13 mouse cellular contexts compared by ENCODE assay signal in genomic region chr1:39700599-39701273, GRCm38 (mm10). TPM values are rescaled to one million over a fixed set of nuclear protein-coding genes. Genes with fewer than 3 reads are reported as not detected.
A peak's percentile ranks its signal among the peaks of the same experiment; 100 is the strongest.
DNase-seq lines count a peak whose midpoint lies in the region; ATAC-seq lines count a peak whose summit lies in the region.
"Had no signal": no experiment of that assay in that cellular context is flagged by ENCODE, and none has a peak within 500 bp of the region (broad histone marks: within the 10 kb centered on the region; RNA-seq: fewer than 3 reads in every experiment).

No protein-coding gene starts in this region.

- 18% methylated on average over 7 of the region's 7 CpGs for WGBS in kidney, embryonic 16.5 days
- 7% methylated on average over 7 of the region's 7 CpGs for WGBS in forebrain, embryonic 15.5 days
- 10% methylated on average over 7 of the region's 7 CpGs for WGBS in midbrain, embryonic 13.5 days
- WGBS in intestine, embryonic 16.5 days, result 39% methylated on average over 7 of the region's 7 CpGs

- peak; percentile 60; the same call in 1 of the 2 replicates for ATAC-seq in kidney, embryonic 16.5 days (ENCODE audit: low FRiP score, low TSS enrichment)
- ATAC-seq in forebrain, embryonic 15.5 days (replicated peaks), result peak; percentile 34; the same call in 1 of the 2 replicates
- 0 out of 2 replicates have a peak, but pooled peaks have one; percentile 21 for ATAC-seq in midbrain, embryonic 13.5 days
- ATAC-seq in intestine, embryonic 16.5 days, result no peak

- 0 out of 2 replicates have a peak overlapping the region, but pooled peaks have one; percentile 14 for H3K4me2 ChIP-seq in kidney, embryonic 16.5 days (replicated peaks; ENCODE audit: low read depth, low read length)
- no peak overlapping the region for H3K4me2 ChIP-seq in forebrain, embryonic 15.5 days (replicated peaks)
- H3K4me2 ChIP-seq in midbrain, embryonic 13.5 days (replicated peaks), result peak overlapping the region; percentile 29
- H3K4me2 ChIP-seq in intestine, embryonic 16.5 days (ENCODE audit: low read depth, low read length), result no peak overlapping the region

- H3K27ac ChIP-seq in kidney, embryonic 16.5 days (ENCODE audit: low read length), result peak overlapping the region; percentile 78
- H3K27ac ChIP-seq in forebrain, embryonic 15.5 days (replicated peaks), result peak overlapping the region; percentile 39
- H3K27ac ChIP-seq in midbrain, embryonic 13.5 days, result peak overlapping the region; percentile 63
- H3K27ac ChIP-seq in intestine, embryonic 16.5 days (ENCODE audit: low read length), result no peak overlapping the region
- H3K27ac ChIP-seq: liver, embryonic 14.5 days had no signal

- no peak overlapping the region for H3K4me3 ChIP-seq in kidney, embryonic 16.5 days (ENCODE audit: low read length)
- no peak overlapping the region for H3K4me3 ChIP-seq in forebrain, embryonic 15.5 days
- no peak overlapping the region for H3K4me3 ChIP-seq in midbrain, embryonic 13.5 days (replicated peaks)
- H3K4me3 ChIP-seq in intestine, embryonic 16.5 days (ENCODE audit: low read length), result no peak overlapping the region

- H3K9me3 ChIP-seq in kidney, embryonic 16.5 days (ENCODE audit: low read length), result no peaks in the 10 kb centered on the region
- no peaks in the 10 kb centered on the region for H3K9me3 ChIP-seq in forebrain, embryonic 15.5 days
- H3K9me3 ChIP-seq in midbrain, embryonic 13.5 days, result no peaks in the 10 kb centered on the region
- H3K9me3 ChIP-seq in intestine, embryonic 16.5 days (ENCODE audit: control insufficient read depth, low read length), result no peaks in the 10 kb centered on the region

- H3K36me3 ChIP-seq in kidney, embryonic 16.5 days (ENCODE audit: insufficient read depth, low read length), result no peaks in the 10 kb centered on the region
- no peaks in the 10 kb centered on the region for H3K36me3 ChIP-seq in forebrain, embryonic 15.5 days
- no peaks in the 10 kb centered on the region for H3K36me3 ChIP-seq in midbrain, embryonic 13.5 days
- H3K36me3 ChIP-seq in intestine, embryonic 16.5 days (ENCODE audit: control insufficient read depth, insufficient read depth, low read length), result no peaks in the 10 kb centered on the region

- no peaks in the 10 kb centered on the region for H3K27me3 ChIP-seq in kidney, embryonic 16.5 days (ENCODE audit: insufficient read depth, low read length)
- no peaks in the 10 kb centered on the region for H3K27me3 ChIP-seq in forebrain, embryonic 15.5 days
- no peaks in the 10 kb centered on the region for H3K27me3 ChIP-seq in midbrain, embryonic 13.5 days
- H3K27me3 ChIP-seq in intestine, embryonic 16.5 days (replicated peaks; ENCODE audit: control insufficient read depth, insufficient read depth, low read length), result no peaks in the 10 kb centered on the region

- H3K4me1 ChIP-seq in kidney, embryonic 16.5 days (ENCODE audit: insufficient read depth, low read length), result peaks cover 52% of the 10 kb centered on the region
- H3K4me1 ChIP-seq in forebrain, embryonic 15.5 days, result peaks cover 25% of the 10 kb centered on the region
- H3K4me1 ChIP-seq in midbrain, embryonic 13.5 days (replicated peaks), result peaks cover 35% of the 10 kb centered on the region
- H3K4me1 ChIP-seq in intestine, embryonic 16.5 days (ENCODE audit: control insufficient read depth, insufficient read depth, low read length), result peaks cover 22% of the 10 kb centered on the region

- no peak for DNase-seq in kidney, adult 18-20 months
- peak; percentile 54 for DNase-seq in embryo, embryonic 9.5 days (ENCODE audit: extremely low spot score)
- DNase-seq in cerebellum, adult 11-12 months, result no peak
- no peak for DNase-seq in cerebellum, adult 9-11 months
- DNase-seq: adrenal gland, adult 8-10 months; cerebellum, adult 9-10 months; kidney, adult 9 months had no signal

- H3K9ac ChIP-seq in kidney, embryonic 16.5 days (replicated peaks; ENCODE audit: low read length), result peak overlapping the region; percentile 49; the same call in 1 of the 2 replicates
- no peak overlapping the region for H3K9ac ChIP-seq in forebrain, embryonic 15.5 days (replicated peaks)
- peak overlapping the region; percentile 15 for H3K9ac ChIP-seq in midbrain, embryonic 13.5 days (replicated peaks)
- H3K9ac ChIP-seq in intestine, embryonic 16.5 days (ENCODE audit: low read depth, low read length), result no peak overlapping the region
- H3K9ac ChIP-seq: liver, embryonic 14.5 days had no signal

RNA-seq across cellular contexts. Expression of gene Rfx8, which starts 20.1 kb away (rescaled TPM):
- polyA plus RNA-seq in kidney, embryonic 16.5 days (2015; fragmentation: Nextera tagmentation; extraction: Ambion mirVana), result 0.17 and 0.21 TPM in 2 replicates
- polyA plus RNA-seq in forebrain, embryonic 15.5 days (2015; fragmentation: Nextera tagmentation; extraction: Ambion mirVana), result 0.11 TPM in 1 of 2 replicates, not detected in the other
- polyA plus RNA-seq in midbrain, embryonic 13.5 days (2015; fragmentation: Nextera tagmentation; extraction: Ambion mirVana), result 0.13 and 0.28 TPM in 2 replicates
- 0.18 TPM in 1 of 2 replicates, not detected in the other for polyA plus RNA-seq in intestine, embryonic 16.5 days (2015; fragmentation: Nextera tagmentation; extraction: Ambion mirVana)
- polyA plus RNA-seq: small intestine, adult 2 months had no signal

RNA-seq across cellular contexts. Expression of gene Creg2, which starts 49.5 kb away (rescaled TPM):
- 0.04 and 0.08 TPM in 2 replicates for polyA plus RNA-seq in kidney, embryonic 16.5 days (2015; fragmentation: Nextera tagmentation; extraction: Ambion mirVana)
- 1.1 and 1.5 TPM in 2 replicates for polyA plus RNA-seq in forebrain, embryonic 15.5 days (2015; fragmentation: Nextera tagmentation; extraction: Ambion mirVana)
- 3.7 and 3.8 TPM in 2 replicates for polyA plus RNA-seq in midbrain, embryonic 13.5 days (2015; fragmentation: Nextera tagmentation; extraction: Ambion mirVana)
- polyA plus RNA-seq in intestine, embryonic 16.5 days (2015; fragmentation: Nextera tagmentation; extraction: Ambion mirVana), result 0.18 and 0.22 TPM in 2 replicates

Comparison
In these comparisons a context has a peak if more than half of its experiments do, and no peak if none do; other contexts are left out.
1. H3K4me2 ChIP-seq: peak in kidney, embryonic 16.5 days (single experiment) and midbrain, embryonic 13.5 days (single experiment); none in forebrain, embryonic 15.5 days (single experiment) and intestine, embryonic 16.5 days (single experiment).
2. H3K9ac ChIP-seq: peak in kidney, embryonic 16.5 days (single experiment) and midbrain, embryonic 13.5 days (single experiment); none in forebrain, embryonic 15.5 days (single experiment) and intestine, embryonic 16.5 days (single experiment).